Mouse (Mus musculus) erythroid progenitor cell, adult 5-6 weeks (primary cell): ENCODE measurements around the gene Lif. TPM values are rescaled to one million over a fixed set of nuclear protein-coding genes. Genes with fewer than 3 reads are reported as not detected.

ENCODE experiments used
- ATAC-seq: replicated peaks from 2 replicates; pipeline ENCODE4 v1.8.0; 2016; ENCODE audit warnings: moderate number of reproducible peaks, mild to moderate bottlenecking, moderate TSS enrichment, inconsistent platforms; ENCODE audit not compliant: poor library complexity, low FRiP score, severe bottlenecking
- total RNA-seq, 2 experiments: library from RNA; stranded (forward) in 1 of 2; stranded (reverse) in 1 of 2; fragments of 150-400 nt in 1 of 2; fragments of 186-747, 209-891 nt in 1 of 2; gene quantifications; 2 replicates each; pipeline versions ENCODE4 v1.2.3 to v1.2.4; 2015 to 2017; ENCODE audit warnings: low replicate concordance in 2 of 2

Lif gene
- total RNA-seq, 2 experiments from 2014 or later: not detected

DNA sequence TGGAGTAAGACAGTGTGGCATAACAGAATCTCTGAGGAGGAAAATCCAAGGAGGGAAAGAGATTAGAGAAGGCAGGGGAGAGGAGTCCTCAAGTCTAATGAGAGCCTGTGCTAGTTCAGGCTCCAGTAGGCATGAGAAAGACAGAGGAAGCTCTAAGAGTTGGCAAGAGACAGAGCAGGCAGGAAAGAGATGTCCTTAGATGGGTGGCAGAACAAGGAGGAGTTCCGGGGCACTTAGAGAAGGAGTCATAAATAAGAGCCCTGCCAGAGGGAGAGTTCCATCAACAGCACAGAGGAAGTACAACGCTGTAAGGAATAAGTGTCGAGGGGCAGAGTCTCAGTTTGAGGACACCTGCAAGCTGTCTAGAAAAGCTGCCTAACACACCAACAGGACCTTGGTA lies 60.7 kb downstream of the Lif start:
- no peak for ATAC-seq

DNA sequence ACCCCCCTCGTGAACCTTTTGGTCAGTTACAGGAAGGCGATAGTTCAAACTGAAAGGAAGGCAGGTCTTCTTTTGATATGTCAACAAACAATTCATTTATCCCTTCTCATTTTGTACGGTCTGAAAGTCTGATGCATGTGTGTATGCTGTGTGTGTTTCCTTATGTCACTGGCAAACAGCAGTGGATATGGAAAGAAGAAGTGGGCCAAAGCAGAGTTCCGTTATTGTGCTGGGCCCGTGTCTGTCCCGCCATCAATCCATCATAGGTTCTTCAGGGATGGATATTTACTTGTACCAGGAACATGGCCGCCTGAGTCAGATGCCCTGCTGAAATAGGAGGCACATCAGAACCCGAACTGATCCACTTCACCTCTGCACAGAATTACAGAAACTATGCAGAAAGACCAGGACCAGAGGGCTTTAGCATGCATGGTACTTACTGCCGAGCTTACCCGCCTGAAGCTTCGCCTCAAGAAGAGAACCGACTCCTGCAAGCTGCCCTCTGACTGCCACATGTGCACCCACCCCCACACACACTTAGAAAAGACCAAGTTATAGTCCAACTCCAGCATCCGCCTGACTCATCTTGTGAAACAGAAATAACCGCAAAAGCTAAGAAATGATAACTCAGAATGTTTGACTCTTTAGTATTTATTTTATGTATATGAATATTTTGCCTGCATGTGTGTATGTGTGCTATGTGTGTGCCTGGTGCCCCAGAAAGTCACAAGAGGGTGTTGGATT lies 62.0 kb downstream of the Lif start:
- no peak for ATAC-seq

DNA sequence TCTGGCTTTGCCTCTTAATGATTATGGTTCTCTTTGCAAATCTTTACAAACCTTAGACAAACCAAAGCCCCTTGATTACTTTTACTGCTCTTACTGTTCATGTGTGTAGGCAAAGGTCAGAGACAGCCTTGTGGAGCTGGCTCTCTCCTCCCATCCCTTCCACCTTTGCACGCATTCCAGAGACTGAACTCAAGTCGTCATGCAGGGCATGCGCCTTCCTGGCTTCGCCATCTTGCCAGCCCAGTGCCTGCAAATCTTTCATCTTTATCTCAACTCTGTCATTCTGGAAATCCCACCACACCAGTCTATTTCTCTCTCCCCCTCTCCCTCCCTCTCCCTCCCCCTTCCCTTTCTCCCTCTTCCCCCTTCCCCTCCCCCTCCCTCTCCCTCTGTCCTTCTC lies 63.5 kb downstream of the Lif start:
- no peak for ATAC-seq

Other genes with a start within 250 kb of the Lif start
- gene Sec14l4, start 226.1 kb upstream of the Lif start, total RNA-seq (2015; ENCODE audit: low replicate concordance): not detected in 2 replicates
- not detected in 2 replicates for gene Sec14l4, start 226.1 kb upstream of the Lif start, total RNA-seq (2017; ENCODE audit: low replicate concordance)
- gene Sec14l3, start 192.7 kb upstream of the Lif start, total RNA-seq (2015; ENCODE audit: low replicate concordance): not detected in 2 replicates
- not detected in 2 replicates for gene Sec14l3, start 192.7 kb upstream of the Lif start, total RNA-seq (2017; ENCODE audit: low replicate concordance)
- gene Mtfp1, start 162.1 kb upstream of the Lif start, total RNA-seq (2015; ENCODE audit: low replicate concordance): 4.0 and 10.1 TPM in 2 replicates
- gene Mtfp1, start 162.1 kb upstream of the Lif start, total RNA-seq (2017; ENCODE audit: low replicate concordance): 2.8 and 8.0 TPM in 2 replicates
- gene Sec14l2, start 134.1 kb upstream of the Lif start, total RNA-seq (2015; ENCODE audit: low replicate concordance): 13.0 and 17.6 TPM in 2 replicates
- 41.5 and 46.1 TPM in 2 replicates for gene Sec14l2, start 134.1 kb upstream of the Lif start, total RNA-seq (2017; ENCODE audit: low replicate concordance)
- gene Rnf215, start 122.4 kb upstream of the Lif start, total RNA-seq (2015; ENCODE audit: low replicate concordance): 2.9 and 6.3 TPM in 2 replicates
- gene Rnf215, start 122.4 kb upstream of the Lif start, total RNA-seq (2017; ENCODE audit: low replicate concordance): 15.9 and 34.0 TPM in 2 replicates
- 0.42 and 0.72 TPM in 2 replicates for gene Ccdc157, start 97.3 kb upstream of the Lif start, total RNA-seq (2015; ENCODE audit: low replicate concordance)
- gene Ccdc157, start 97.3 kb upstream of the Lif start, total RNA-seq (2017; ENCODE audit: low replicate concordance): 1.5 and 5.8 TPM in 2 replicates
- 42.2 and 60.4 TPM in 2 replicates for gene Sf3a1, start 97.2 kb upstream of the Lif start, total RNA-seq (2015; ENCODE audit: low replicate concordance)
- 23.9 and 24.6 TPM in 2 replicates for gene Sf3a1, start 97.2 kb upstream of the Lif start, total RNA-seq (2017; ENCODE audit: low replicate concordance)
- gene Tbc1d10a, start 70.8 kb upstream of the Lif start, total RNA-seq (2015; ENCODE audit: low replicate concordance): 2.2 and 2.5 TPM in 2 replicates
- 3.0 and 4.2 TPM in 2 replicates for gene Tbc1d10a, start 70.8 kb upstream of the Lif start, total RNA-seq (2017; ENCODE audit: low replicate concordance)
- gene Castor1, start 39.3 kb upstream of the Lif start, total RNA-seq (2015; ENCODE audit: low replicate concordance): not detected in 2 replicates
- 2.6 TPM in 1 of 2 replicates, not detected in the other for gene Castor1, start 39.3 kb upstream of the Lif start, total RNA-seq (2017; ENCODE audit: low replicate concordance)
- 2.2 and 4.6 TPM in 2 replicates for gene Osm, start 21.1 kb upstream of the Lif start, total RNA-seq (2015; ENCODE audit: low replicate concordance)
- 3.7 and 4.3 TPM in 2 replicates for gene Osm, start 21.1 kb upstream of the Lif start, total RNA-seq (2017; ENCODE audit: low replicate concordance)
- gene Hormad2, start 183.5 kb downstream of the Lif start, total RNA-seq (2015; ENCODE audit: low replicate concordance): not detected in 2 replicates
- not detected in 2 replicates for gene Hormad2, start 183.5 kb downstream of the Lif start, total RNA-seq (2017; ENCODE audit: low replicate concordance)